In the genomic region with DNA sequence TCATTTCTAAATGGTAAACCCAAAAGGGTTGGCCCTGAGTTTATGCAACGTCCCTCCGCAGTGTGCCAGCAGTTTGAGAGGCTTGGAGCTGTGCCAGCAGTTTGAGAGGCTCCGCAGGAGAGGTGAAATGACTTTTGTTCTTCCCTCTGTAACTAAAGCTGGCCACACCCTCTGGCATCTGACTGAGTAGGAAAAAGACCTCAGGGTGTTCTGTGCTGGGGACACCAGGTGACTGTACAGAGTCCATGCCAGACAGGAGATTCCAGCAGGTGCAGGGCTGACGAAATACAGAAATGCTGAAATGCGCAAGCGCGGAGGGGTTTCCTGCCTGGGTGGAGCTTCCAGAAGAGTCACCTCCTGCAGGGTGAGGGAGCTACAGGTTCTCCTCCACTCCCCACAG, we compare ENCODE assay signal across 9 mouse cellular contexts. TPM values are rescaled to one million over a fixed set of nuclear protein-coding genes. Genes with fewer than 3 reads are reported as not detected.
DNase-seq lines count a peak whose midpoint lies in the region; ATAC-seq lines count a peak whose summit lies in the region.
"Had no signal": no experiment of that assay in that cellular context is flagged by ENCODE, and none has a peak within 500 bp of the region (broad histone marks: within the 10 kb centered on the region; RNA-seq: fewer than 3 reads in every experiment).

No protein-coding gene starts in this region.

- peaks cover 14% of the 10 kb centered on the region for H3K27me3 ChIP-seq in liver, embryonic 12.5 days (replicated peaks)

- intact Hi-C loops in heart, postnatal 10 days (cut with DNase I), result no loop called here

- no peaks in the 10 kb centered on the region for H3K9me3 ChIP-seq in liver, embryonic 12.5 days (replicated peaks)

- H3K4me2 ChIP-seq in liver, embryonic 12.5 days, result no peak overlapping the region

- H3K27ac ChIP-seq in liver, embryonic 12.5 days, result no peak overlapping the region

- 45% methylated on average over 7 of the region's 7 CpGs for WGBS in liver, embryonic 12.5 days (ENCODE audit: insufficient replicate concordance)

- 0 out of 2 replicates have a peak, but pooled peaks cover 19% of the 10 kb centered on the region for H3K4me1 ChIP-seq in liver, embryonic 12.5 days

- H3K36me3 ChIP-seq in liver, embryonic 12.5 days, result no peaks in the 10 kb centered on the region

- peak; percentile 54 for ATAC-seq in liver, embryonic 12.5 days

- no peak overlapping the region for H3K9ac ChIP-seq in liver, embryonic 12.5 days

- peak; percentile 36 to 56 for DNase-seq in urinary bladder, adult 18-20 months (ENCODE audit: low spot score in 2 of 2)
- DNase-seq in urinary bladder, postnatal 10 days (ENCODE audit: low spot score), result no peak
- DNase-seq in cerebellum, adult 8-10 months, result peak; percentile 61
- peak; percentile 82 to 85 for DNase-seq in heart, postnatal 10 days
- DNase-seq in spleen, adult 12 weeks (ENCODE audit: low spot score), result peak; percentile 51
- no peak for DNase-seq in embryo, embryonic 10 days (ENCODE audit: low spot score)
- DNase-seq in retina, postnatal 1 day, result no peak

- H3K4me3 ChIP-seq in liver, embryonic 12.5 days, result no peak overlapping the region
- H3K4me3 ChIP-seq: erythroblast, embryonic 14.5 days had no signal

RNA-seq across cellular contexts. Expression of a gene that starts 16.4 kb away (rescaled TPM):
- total RNA-seq in heart, postnatal 10 days (2021), result 10 to 100 TPM; 13.5 to 15.3 TPM
- polyA plus RNA-seq in liver, embryonic 12.5 days (2016; fragmentation: Nextera tagmentation; extraction: Ambion mirVana), result 20.9 and 21.3 TPM in 2 replicates

RNA-seq across cellular contexts. Expression of a gene that starts 50.6 kb away (rescaled TPM):
- 10 to 100 TPM; 81.4 to 93.6 TPM for total RNA-seq in heart, postnatal 10 days (2021)
- 4.0 and 4.3 TPM in 2 replicates for polyA plus RNA-seq in liver, embryonic 12.5 days (2016; fragmentation: Nextera tagmentation; extraction: Ambion mirVana)

Comparison
In these comparisons a context has a peak if more than half of its experiments do, and no peak if none do; other contexts are left out.
1. DNase-seq: peak in urinary bladder, adult 18-20 months (2 of 2), cerebellum, adult 8-10 months (single experiment), heart, postnatal 10 days (2 of 2) and spleen, adult 12 weeks (single experiment); none in urinary bladder, postnatal 10 days (single experiment), embryo, embryonic 10 days (single experiment) and retina, postnatal 1 day (single experiment).